Mouse (Mus musculus): ENCODE measurements around the gene Ep300. TPM values are rescaled to one million over a fixed set of nuclear protein-coding genes. Genes with fewer than 3 reads are reported as not detected.

The Ep300 gene
- polyA plus RNA-seq, 1 experiment from 2014 or later: 6.1 TPM

GRCm38 (mm10) chr15:81561996-81562395 lies 23.2 kb upstream of the Ep300 start:
- H3K4me3 ChIP-seq (replicated peaks): no peak overlapping the region
- no peak overlapping the region for H3K27ac ChIP-seq (replicated peaks)
- no peak overlapping the region for H3K9ac ChIP-seq
- ATAC-seq (ENCODE audit: insufficient read depth): no peak
- no peaks in the 10 kb centered on the region for H3K36me3 ChIP-seq (replicated peaks)
- 54% methylated on average over 9 of the region's 9 CpGs for WGBS (ENCODE audit: insufficient replicate concordance)
- no peaks in the 10 kb centered on the region for H3K9me3 ChIP-seq (replicated peaks)
- no peaks in the 10 kb centered on the region for H3K4me1 ChIP-seq (replicated peaks)
- H3K4me2 ChIP-seq: no peak overlapping the region
- peaks cover 9% of the 10 kb centered on the region; the same call in 1 of the 2 replicates for H3K27me3 ChIP-seq

GRCm38 (mm10) chr15:81562491-81563488 lies 22.4 kb upstream of the Ep300 start:
- H3K4me1 ChIP-seq (replicated peaks): 0 out of 2 replicates have a peak, but pooled peaks cover under 1% of the 10 kb centered on the region
- no peak overlapping the region for H3K4me3 ChIP-seq (replicated peaks)
- no peaks in the 10 kb centered on the region for H3K9me3 ChIP-seq (replicated peaks)
- peaks cover 9% of the 10 kb centered on the region; the same call in 1 of the 2 replicates for H3K27me3 ChIP-seq
- ATAC-seq (ENCODE audit: insufficient read depth): no peak
- no peak overlapping the region for H3K9ac ChIP-seq
- H3K36me3 ChIP-seq (replicated peaks): no peaks in the 10 kb centered on the region
- H3K4me2 ChIP-seq: no peak overlapping the region
- 37% methylated on average over 9 of the region's 9 CpGs for WGBS (ENCODE audit: insufficient replicate concordance)
- no peak overlapping the region for H3K27ac ChIP-seq (replicated peaks)

- no peaks in the 10 kb centered on the region for H3K36me3 ChIP-seq (replicated peaks)
- H3K27me3 ChIP-seq: no peaks in the 10 kb centered on the region
- no peak overlapping the region; the same call in 1 of the 2 replicates for H3K4me2 ChIP-seq
- ATAC-seq (ENCODE audit: insufficient read depth): no peak
- H3K9ac ChIP-seq: no peak overlapping the region
- H3K9me3 ChIP-seq (replicated peaks): no peaks in the 10 kb centered on the region
- 0 out of 2 replicates have a peak overlapping the region, but pooled peaks have one; percentile 38 for H3K27ac ChIP-seq (replicated peaks)
- 23% methylated on average over 2 of the region's 2 CpGs for WGBS (ENCODE audit: insufficient replicate concordance)
- H3K4me1 ChIP-seq (replicated peaks): peaks cover 7% of the 10 kb centered on the region; the same call in 1 of the 2 replicates
- H3K4me3 ChIP-seq (replicated peaks): no peak overlapping the region
These were observed 17.1 kb upstream of the Ep300 start for GRCm38 (mm10) chr15:81568093-81568492.

GRCm38 (mm10) chr15:81568592-81568991 lies 16.6 kb upstream of the Ep300 start:
- WGBS (ENCODE audit: insufficient replicate concordance): 5% methylated on average over 2 of the region's 2 CpGs
- no peak for ATAC-seq (ENCODE audit: insufficient read depth)
- no peak overlapping the region; the same call in 1 of the 2 replicates for H3K4me2 ChIP-seq

GRCm38 (mm10) chr15:81576961-81577360 lies 8.2 kb upstream of the Ep300 start:
- no peak for ATAC-seq (ENCODE audit: insufficient read depth)
- Histone ChIP-seq H3K27me3 (no peaks in the 10 kb centered on the region), H3K4me2 (0 out of 2 replicates have a peak overlapping the region, but pooled peaks have one; percentile 57), H3K4me1 (replicated peaks) (peaks cover 24% of the 10 kb centered on the region), H3K9me3 (replicated peaks) (no peaks in the 10 kb centered on the region), H3K9ac (no peak overlapping the region), H3K27ac (replicated peaks) (peak overlapping the region; percentile 85), H3K4me3 (replicated peaks) (no peak overlapping the region), H3K36me3 (replicated peaks) (no peaks in the 10 kb centered on the region)
- 23% methylated on average over 3 of the region's 3 CpGs for WGBS (ENCODE audit: insufficient replicate concordance)

More at GRCm38 (mm10) chr15:81568592-81568991, 16.6 kb upstream of the Ep300 start:
- H3K9ac ChIP-seq: no peak overlapping the region
- no peaks in the 10 kb centered on the region for H3K9me3 ChIP-seq (replicated peaks)
- H3K27me3 ChIP-seq: no peaks in the 10 kb centered on the region
- H3K27ac ChIP-seq (replicated peaks): peak overlapping the region; percentile 38; the same call in 1 of the 2 replicates
- peaks cover 7% of the 10 kb centered on the region; the same call in 1 of the 2 replicates for H3K4me1 ChIP-seq (replicated peaks)
- H3K36me3 ChIP-seq (replicated peaks): no peaks in the 10 kb centered on the region
- H3K4me3 ChIP-seq (replicated peaks): no peak overlapping the region

GRCm38 (mm10) chr15:81577743-81578165 lies 7.4 kb upstream of the Ep300 start:
- no peaks in the 10 kb centered on the region for H3K36me3 ChIP-seq (replicated peaks)
- H3K27ac ChIP-seq (replicated peaks): peak overlapping the region; percentile 85
- WGBS (ENCODE audit: insufficient replicate concordance): 55% methylated on average over 7 of the region's 7 CpGs
- ATAC-seq (ENCODE audit: insufficient read depth): peak; percentile 89
- no peaks in the 10 kb centered on the region for H3K9me3 ChIP-seq (replicated peaks)
- H3K4me2 ChIP-seq: peak overlapping the region; percentile 57
- peak overlapping the region; percentile 22; the same call in 1 of the 2 replicates for H3K9ac ChIP-seq
- H3K4me1 ChIP-seq (replicated peaks): peaks cover 24% of the 10 kb centered on the region
- 0 out of 2 replicates have a peak overlapping the region, but pooled peaks have one; percentile 18 for H3K4me3 ChIP-seq (replicated peaks)
- H3K27me3 ChIP-seq: no peaks in the 10 kb centered on the region

GRCm38 (mm10) chr15:81584466-81584865 lies 685 bp upstream of the Ep300 start:
- Histone ChIP-seq H3K9ac (peak overlapping the region; percentile 65), H3K27me3 (no peaks in the 10 kb centered on the region), H3K4me3 (replicated peaks) (peak overlapping the region; percentile 100), H3K4me2 (peak overlapping the region; percentile 68), H3K9me3 (replicated peaks) (no peaks in the 10 kb centered on the region), H3K36me3 (replicated peaks) (peaks cover 12% of the 10 kb centered on the region), H3K4me1 (replicated peaks) (peaks cover 25% of the 10 kb centered on the region), H3K27ac (replicated peaks) (peak overlapping the region; percentile 81)
- no peak for ATAC-seq (ENCODE audit: insufficient read depth)
- 12% methylated on average over 3 of the region's 3 CpGs for WGBS (ENCODE audit: insufficient replicate concordance)

GRCm38 (mm10) chr15:81585746-81586461 lies 753 bp downstream of the Ep300 start:
- peak overlapping the region; percentile 77 for H3K4me2 ChIP-seq
- peak overlapping the region; percentile 100 for H3K9ac ChIP-seq
- H3K4me1 ChIP-seq (replicated peaks): peaks cover 27% of the 10 kb centered on the region
- ATAC-seq (ENCODE audit: insufficient read depth): peak; percentile 60
- peak overlapping the region; percentile 99 for H3K27ac ChIP-seq (replicated peaks)
- H3K36me3 ChIP-seq (replicated peaks): peaks cover 21% of the 10 kb centered on the region
- 0% methylated on average over 66 of the region's 77 CpGs for WGBS (ENCODE audit: insufficient replicate concordance)
- peak overlapping the region; percentile 100 for H3K4me3 ChIP-seq (replicated peaks)
- H3K27me3 ChIP-seq: no peaks in the 10 kb centered on the region
- no peaks in the 10 kb centered on the region for H3K9me3 ChIP-seq (replicated peaks)

- Histone ChIP-seq H3K4me1 (replicated peaks) (peaks cover 27% of the 10 kb centered on the region), H3K9ac (peak overlapping the region; percentile 100), H3K27ac (replicated peaks) (peak overlapping the region; percentile 99), H3K4me2 (peak overlapping the region; percentile 77), H3K9me3 (replicated peaks) (no peaks in the 10 kb centered on the region), H3K36me3 (replicated peaks) (peaks cover 24% of the 10 kb centered on the region), H3K27me3 (no peaks in the 10 kb centered on the region), H3K4me3 (replicated peaks) (peak overlapping the region; percentile 100)
- WGBS (ENCODE audit: insufficient replicate concordance): under 1% methylated on average over 28 of the region's 28 CpGs
- no peak for ATAC-seq (ENCODE audit: insufficient read depth)
These were observed 1.3 kb downstream of the Ep300 start for GRCm38 (mm10) chr15:81586466-81586865.

GRCm38 (mm10) chr15:81587686-81588085 lies 2.5 kb downstream of the Ep300 start:
- Histone ChIP-seq H3K4me1 (replicated peaks) (peaks cover 29% of the 10 kb centered on the region), H3K4me3 (replicated peaks) (peak overlapping the region; percentile 100), H3K4me2 (peak overlapping the region; percentile 77), H3K9me3 (replicated peaks) (no peaks in the 10 kb centered on the region), H3K27me3 (no peaks in the 10 kb centered on the region), H3K36me3 (replicated peaks) (peaks cover 32% of the 10 kb centered on the region), H3K27ac (replicated peaks) (peak overlapping the region; percentile 99; the same call in 1 of the 2 replicates), H3K9ac (peak overlapping the region; percentile 100)
- ATAC-seq (ENCODE audit: insufficient read depth): no peak
- 45% methylated on average over 2 of the region's 2 CpGs for WGBS (ENCODE audit: insufficient replicate concordance)
